Mouse (Mus musculus) intestine, embryonic 16.5 days (tissue): ENCODE data around the gene Dgcr2. TPM values are rescaled to one million over a fixed set of nuclear protein-coding genes. Genes with fewer than 3 reads are reported as not detected.

Experiments used
- ATAC-seq: fragments of 200-750 bp; cut with Nextera tagmentation; 2 replicates; pipeline ENCODE4 v1.8.0; 2017; ENCODE audit warnings: moderate TSS enrichment, moderate library complexity
- H3K27ac ChIP-seq: fragments of 300-500 bp; sonication (generic); 2 replicates; pipeline ENCODE4 v1.5.1; 2014; ENCODE audit warnings: mild to moderate bottlenecking, low read length
- H3K27me3 ChIP-seq: fragments of 300-500 bp; sonication (generic); replicated peaks from 2 replicates; pipeline ENCODE4 v1.6.1; 2014; ENCODE audit warnings: low read length, control low read depth, mixed read lengths; ENCODE audit not compliant: control insufficient read depth, insufficient read depth
- H3K36me3 ChIP-seq: fragments of 300-500 bp; sonication (generic); 2 replicates; pipeline ENCODE4 v1.6.1; 2014; ENCODE audit warnings: low read length, control low read depth; ENCODE audit not compliant: control insufficient read depth, insufficient read depth
- H3K4me1 ChIP-seq: fragments of 300-500 bp; sonication (generic); 2 replicates; pipeline ENCODE4 v1.6.1; 2014; ENCODE audit warnings: low read length, control low read depth, mixed read lengths; ENCODE audit not compliant: control insufficient read depth, insufficient read depth
- H3K4me2 ChIP-seq: fragments of 300-500 bp; sonication (generic); 2 replicates; pipeline ENCODE4 v1.6.1; 2014; ENCODE audit warnings: low read depth, low read length, control low read depth
- H3K4me3 ChIP-seq: fragments of 300-500 bp; sonication (generic); 2 replicates; pipeline ENCODE4 v1.5.1; 2014; ENCODE audit warnings: mild to moderate bottlenecking, low read length
- H3K9ac ChIP-seq: fragments of 300-500 bp; sonication (generic); 2 replicates; pipeline ENCODE4 v1.6.1; 2014; ENCODE audit warnings: low read depth, low read length
- H3K9me3 ChIP-seq: fragments of 300-500 bp; sonication (generic); 2 replicates; pipeline ENCODE4 v1.6.1; 2016; ENCODE audit warnings: low read length, control low read depth; ENCODE audit not compliant: control insufficient read depth
- WGBS: fragments of 180-500 bp; shearing (Covaris S2); extraction: QIAGEN DNeasy Blood & Tissue Kit; methylation state at CpG from one replicate; pipeline ENCODE4 v1.1.7; 2014; 5-methylcytosine and 5-hydroxymethylcytosine counted together
- polyA plus RNA-seq: library from polyadenylated mRNA; unstranded; fragments of >200 nt; fragmentation: Nextera tagmentation; extraction: Ambion mirVana; gene quantifications from 2 replicates; pipeline ENCODE4 v1.2.1, GENCODE M21; 2015

Gene Dgcr2
- polyA plus RNA-seq, 1 experiment from 2014 or later = 65.4 TPM

GRCm38 (mm10) chr16:17828867-17829266, 69.5 kb downstream of the Dgcr2 start:
- Histone ChIP-seq H3K36me3 (no peaks in the 10 kb centered on the region), H3K4me3 (no peak overlapping the region), H3K9me3 (no peaks in the 10 kb centered on the region), H3K4me2 (no peak overlapping the region), H3K4me1 (peaks cover 7% of the 10 kb centered on the region), H3K27me3 (peaks cover 31% of the 10 kb centered on the region), H3K27ac (no peak overlapping the region), H3K9ac (no peak overlapping the region)
- 76% methylated on average over 3 of the region's 3 CpGs for WGBS
- ATAC-seq = no peak

GRCm38 (mm10) chr16:17828229-17828628, 70.1 kb downstream of the Dgcr2 start:
- WGBS = 84% methylated on average over 2 of the region's 2 CpGs
- Histone ChIP-seq H3K9ac (no peak overlapping the region), H3K9me3 (no peaks in the 10 kb centered on the region), H3K4me3 (no peak overlapping the region), H3K4me2 (no peak overlapping the region), H3K4me1 (peaks cover 4% of the 10 kb centered on the region), H3K36me3 (no peaks in the 10 kb centered on the region), H3K27ac (no peak overlapping the region), H3K27me3 (peaks cover 25% of the 10 kb centered on the region)
- no peak for ATAC-seq

- Histone ChIP-seq H3K4me2 (no peak overlapping the region), H3K27ac (no peak overlapping the region), H3K4me1 (no peaks in the 10 kb centered on the region), H3K27me3 (peaks cover 8% of the 10 kb centered on the region), H3K9me3 (no peaks in the 10 kb centered on the region), H3K4me3 (no peak overlapping the region), H3K36me3 (no peaks in the 10 kb centered on the region), H3K9ac (no peak overlapping the region)
- ATAC-seq = no peak
- 76% methylated on average over 2 of the region's 2 CpGs for WGBS
These were observed 71.9 kb downstream of the Dgcr2 start for GRCm38 (mm10) chr16:17826500-17826899.

GRCm38 (mm10) chr16:17816528-17816927, 81.8 kb downstream of the Dgcr2 start:
- H3K36me3 ChIP-seq = no peaks in the 10 kb centered on the region
- peaks cover 11% of the 10 kb centered on the region for H3K4me1 ChIP-seq
- H3K4me2 ChIP-seq = no peak overlapping the region
- no peaks in the 10 kb centered on the region for H3K9me3 ChIP-seq
- 87% methylated on average over 8 of the region's 8 CpGs for WGBS
- no peak overlapping the region for H3K4me3 ChIP-seq
- H3K9ac ChIP-seq = no peak overlapping the region
- H3K27me3 ChIP-seq = no peaks in the 10 kb centered on the region; the same call in none of the 2 replicates
- no peak overlapping the region for H3K27ac ChIP-seq
- no peak for ATAC-seq

- 0 out of 2 replicates have a peak overlapping the region, but pooled peaks have one; percentile 6 for H3K27ac ChIP-seq
- peak overlapping the region; percentile 60 for H3K4me3 ChIP-seq
- peak overlapping the region; percentile 75 for H3K9ac ChIP-seq
- 3% methylated on average over 63 of the region's 63 CpGs for WGBS
- H3K4me2 ChIP-seq = peak overlapping the region; percentile 96
- no peaks in the 10 kb centered on the region for H3K9me3 ChIP-seq
- H3K4me1 ChIP-seq = peaks cover 11% of the 10 kb centered on the region
- peak; percentile 90 for ATAC-seq
- no peaks in the 10 kb centered on the region for H3K36me3 ChIP-seq
- no peaks in the 10 kb centered on the region; the same call in none of the 2 replicates for H3K27me3 ChIP-seq
These were observed 82.7 kb downstream of the Dgcr2 start for GRCm38 (mm10) chr16:17815411-17816402.

DNA sequence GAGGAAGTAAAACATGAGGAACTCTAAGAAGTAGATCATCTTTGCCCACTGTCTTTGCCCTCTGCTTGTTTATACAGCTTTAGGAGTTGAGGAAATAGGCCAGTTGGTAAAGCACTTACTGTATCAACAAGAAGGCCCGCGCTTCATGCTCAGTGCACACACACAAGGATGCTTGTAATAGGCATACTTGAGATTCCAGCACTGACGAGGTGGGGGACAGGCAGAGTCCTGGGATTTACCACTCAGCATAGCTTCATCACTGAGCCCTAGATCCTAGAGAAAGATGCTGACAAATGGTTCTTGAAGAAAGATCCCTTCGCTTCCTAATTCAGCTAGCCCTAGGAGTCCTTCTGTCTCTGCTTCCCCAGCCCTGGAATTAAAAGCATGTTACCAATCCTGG, 85.2 kb downstream of the Dgcr2 start:
- WGBS = 42% methylated on average over 4 of the region's 4 CpGs
- peaks cover 19% of the 10 kb centered on the region for H3K4me1 ChIP-seq

GRCm38 (mm10) chr16:17812120-17812519, 86.2 kb downstream of the Dgcr2 start:
- Histone ChIP-seq H3K27ac (no peak overlapping the region), H3K27me3 (peaks cover 8% of the 10 kb centered on the region), H3K36me3 (no peaks in the 10 kb centered on the region), H3K4me3 (no peak overlapping the region), H3K4me1 (peaks cover 27% of the 10 kb centered on the region), H3K9ac (no peak overlapping the region), H3K4me2 (no peak overlapping the region), H3K9me3 (no peaks in the 10 kb centered on the region)
- no peak for ATAC-seq
- 6% methylated on average over 5 of the region's 5 CpGs for WGBS

More for the DNA sequence above, 85.2 kb downstream of the Dgcr2 start:
- Histone ChIP-seq H3K27me3 (peaks cover 5% of the 10 kb centered on the region), H3K27ac (no peak overlapping the region), H3K9ac (no peak overlapping the region), H3K9me3 (no peaks in the 10 kb centered on the region), H3K4me2 (no peak overlapping the region), H3K4me3 (no peak overlapping the region), H3K36me3 (no peaks in the 10 kb centered on the region)
- ATAC-seq = no peak

DNA sequence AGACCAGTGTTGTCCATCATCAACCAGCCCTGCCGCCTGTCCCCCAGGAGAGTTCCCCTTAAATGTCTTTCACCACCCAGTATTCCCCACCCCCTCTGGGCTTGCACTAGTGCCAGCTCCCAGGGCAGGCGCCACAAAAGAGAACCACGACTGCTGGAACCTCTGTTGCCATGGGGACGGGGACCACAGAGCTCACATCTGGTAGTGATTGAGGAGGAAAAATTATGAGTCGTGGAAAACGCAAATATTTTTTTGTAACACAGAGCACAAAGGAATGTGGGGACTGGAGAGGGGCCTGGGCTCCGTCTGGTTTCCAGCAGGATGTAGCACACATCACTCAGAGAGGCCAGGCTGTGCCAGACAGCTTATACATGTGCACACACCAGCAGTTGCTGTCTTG, 88.7 kb downstream of the Dgcr2 start:
- Histone ChIP-seq H3K36me3 (peaks cover 2% of the 10 kb centered on the region; the same call in 1 of the 2 replicates), H3K9me3 (no peaks in the 10 kb centered on the region), H3K9ac (no peak overlapping the region), H3K4me3 (no peak overlapping the region), H3K27ac (0 out of 2 replicates have a peak overlapping the region, but pooled peaks have one; percentile 24), H3K4me1 (peaks cover 34% of the 10 kb centered on the region), H3K4me2 (no peak overlapping the region), H3K27me3 (peaks cover 19% of the 10 kb centered on the region)
- 18% methylated on average over 7 of the region's 7 CpGs for WGBS
- peak; percentile 21 for ATAC-seq

- no peaks in the 10 kb centered on the region for H3K9me3 ChIP-seq
- 85% methylated on average over 4 of the region's 4 CpGs for WGBS
- no peak overlapping the region for H3K4me3 ChIP-seq
- peaks cover 23% of the 10 kb centered on the region for H3K27me3 ChIP-seq
- peaks cover 39% of the 10 kb centered on the region for H3K4me1 ChIP-seq
- peaks cover 2% of the 10 kb centered on the region; the same call in 1 of the 2 replicates for H3K36me3 ChIP-seq
- ATAC-seq = no peak
- no peak overlapping the region for H3K9ac ChIP-seq
- peak overlapping the region; percentile 58 for H3K27ac ChIP-seq
- H3K4me2 ChIP-seq = no peak overlapping the region
These were observed 89.2 kb downstream of the Dgcr2 start for GRCm38 (mm10) chr16:17809125-17809524.
